Mouse (Mus musculus) macrophage (primary cell): ENCODE measurements around the gene Asphd1. TPM values are rescaled to one million over a fixed set of nuclear protein-coding genes. Genes with fewer than 3 reads are reported as not detected.

Experiments
- H3K27ac ChIP-seq: fragments of 350-480 bp; formaldehyde crosslinking; 2 replicates; pipeline ENCODE4 v1.9.0; 2021
- H3K36me3 ChIP-seq: fragments of 350-480 bp; formaldehyde crosslinking; 2 replicates; pipeline ENCODE4 v1.9.0; 2021; ENCODE audit errors: inconsistent target
- H3K4me3 ChIP-seq: fragments of 350-480 bp; formaldehyde crosslinking; 2 replicates; pipeline ENCODE4 v1.9.0; 2021; ENCODE audit errors: inconsistent target
- H3K79me2 ChIP-seq: fragments of 350-480 bp; formaldehyde crosslinking; 2 replicates; pipeline ENCODE4 v1.9.0; 2021; ENCODE audit errors: inconsistent target
- WGBS: methylation state at CpG from one replicate; pipeline ENCODE4 v1.1.7; 2026; ENCODE audit warnings: inconsistent platforms; ENCODE audit not compliant: missing documents; 5-methylcytosine and 5-hydroxymethylcytosine counted together
- polyA plus RNA-seq: library from polyadenylated mRNA; stranded (reverse); fragments of 250-400 nt; gene quantifications from 3 replicates; pipeline ENCODE4 v1.2.4, GENCODE M21; 2018; ENCODE audit warnings: inconsistent platforms

Gene Asphd1
- polyA plus RNA-seq, 1 experiment from 2014 or later: not detected

GRCm38 (mm10) chr7:126896912-126897311, 52.5 kb downstream of the Asphd1 start:
- H3K27ac ChIP-seq: peak overlapping the region; percentile 98
- WGBS: 54% methylated on average over 5 of the region's 5 CpGs
- peaks cover 13% of the 10 kb centered on the region for H3K36me3 ChIP-seq
- peak overlapping the region; percentile 82 for H3K4me3 ChIP-seq
- H3K79me2 ChIP-seq: peaks cover 49% of the 10 kb centered on the region

Other genes starting within 250 kb of the Asphd1 start
- gene Coro1a, start 241.8 kb downstream of the Asphd1 start, polyA plus RNA-seq: 69.4 to 223 TPM (median 209 TPM) in 3 replicates
- 129 to 232 TPM (median 188 TPM) in 3 replicates for gene Mapk3, start 190.0 kb downstream of the Asphd1 start, polyA plus RNA-seq
- 1.9 to 3.3 TPM (median 2.6 TPM) in 3 replicates for gene Gdpd3, start 183.2 kb downstream of the Asphd1 start, polyA plus RNA-seq
- gene Ypel3, start 172.6 kb downstream of the Asphd1 start, polyA plus RNA-seq: 40.6 to 227 TPM (median 90.3 TPM) in 3 replicates
- gene Tbx6, start 168.1 kb downstream of the Asphd1 start, polyA plus RNA-seq: 0.19 to 0.25 TPM in 2 of 3 replicates, not detected in the other
- 62.0 to 139 TPM (median 129 TPM) in 3 replicates for gene Ppp4c, start 157.1 kb downstream of the Asphd1 start, polyA plus RNA-seq
- 0.17 to 0.25 TPM in 2 of 3 replicates, not detected in the other for gene Fam57b, start 151.9 kb downstream of the Asphd1 start, polyA plus RNA-seq
- gene 4930451I11Rik, start 117.9 kb downstream of the Asphd1 start, polyA plus RNA-seq: not detected in 3 replicates
- gene Doc2a, start 102.2 kb downstream of the Asphd1 start, polyA plus RNA-seq: 0.10 TPM in 1 of 3 replicates, not detected in the others
- 3.9 to 23.5 TPM (median 19.4 TPM) in 3 replicates for gene Hirip3, start 87.6 kb downstream of the Asphd1 start, polyA plus RNA-seq
- gene Ino80e, start 87.2 kb downstream of the Asphd1 start, polyA plus RNA-seq: 34.7 to 59.9 TPM (median 57.7 TPM) in 3 replicates
- 24.1 to 40.9 TPM (median 31.3 TPM) in 3 replicates for gene Taok2, start 64.9 kb downstream of the Asphd1 start, polyA plus RNA-seq
- 36.1 to 105 TPM (median 98.7 TPM) in 3 replicates for gene Tmem219, start 26.7 kb downstream of the Asphd1 start, polyA plus RNA-seq
- 15.3 to 21.9 TPM (median 16.2 TPM) in 3 replicates for gene Kctd13, start 20.7 kb downstream of the Asphd1 start, polyA plus RNA-seq
- 0.33 to 1.4 TPM (median 1.1 TPM) in 3 replicates for gene Sez6l2, start 981 bp upstream of the Asphd1 start, polyA plus RNA-seq
- 71.8 to 111 TPM (median 94.8 TPM) in 3 replicates for gene Cdipt, start 26.3 kb upstream of the Asphd1 start, polyA plus RNA-seq
- gene Cdiptos, start 26.5 kb upstream of the Asphd1 start, polyA plus RNA-seq: 1.3 to 3.9 TPM (median 1.7 TPM) in 3 replicates
- 88.1 to 116 TPM (median 99.9 TPM) in 3 replicates for gene Mvp, start 65.0 kb upstream of the Asphd1 start, polyA plus RNA-seq
- 1.4 to 5.2 TPM in 2 of 3 replicates, not detected in the other for gene Pagr1b, start 66.9 kb upstream of the Asphd1 start, polyA plus RNA-seq
- gene Pagr1a, start 67.8 kb upstream of the Asphd1 start, polyA plus RNA-seq: 1.1 to 15.9 TPM (median 13.4 TPM) in 3 replicates
- gene Gm42742, start 71.5 kb upstream of the Asphd1 start, polyA plus RNA-seq: 15.3 to 31.9 TPM (median 18.2 TPM) in 3 replicates
- not detected in 3 replicates for gene Prrt2, start 71.6 kb upstream of the Asphd1 start, polyA plus RNA-seq
- gene Maz, start 77.5 kb upstream of the Asphd1 start, polyA plus RNA-seq: 58.9 to 102 TPM (median 70.2 TPM) in 3 replicates
- 1.8 to 5.1 TPM (median 4.4 TPM) in 3 replicates for gene Kif22, start 92.9 kb upstream of the Asphd1 start, polyA plus RNA-seq
- gene Zg16, start 137.7 kb upstream of the Asphd1 start, polyA plus RNA-seq: not detected in 3 replicates
- gene AI467606, start 141.8 kb upstream of the Asphd1 start, polyA plus RNA-seq: 17.5 to 31.4 TPM (median 20.4 TPM) in 3 replicates
- not detected in 3 replicates for gene Qprt, start 172.6 kb upstream of the Asphd1 start, polyA plus RNA-seq
- 1.3 to 3.8 TPM (median 1.5 TPM) in 3 replicates for gene Spn, start 188.2 kb upstream of the Asphd1 start, polyA plus RNA-seq
- gene Cd2bp2, start 246.5 kb upstream of the Asphd1 start, polyA plus RNA-seq: 36.2 to 55.7 TPM (median 41.4 TPM) in 3 replicates